Mouse (Mus musculus): Measurements from ENCODE around the gene Gm13539. TPM values are rescaled to one million over a fixed set of nuclear protein-coding genes. Genes with fewer than 3 reads are reported as not detected.
A peak's percentile ranks its signal among the peaks of the same experiment; 100 is the strongest.
"Not testable (repeated sequence)": the region's sequence is repeated elsewhere in the genome, so short reads cannot be mapped to it uniquely, and the experiment has no call there.

Gene Gm13539
- not detected in 2 replicates for polyA plus RNA-seq (2015; fragmentation: Nextera tagmentation; extraction: Ambion mirVana)

DNA sequence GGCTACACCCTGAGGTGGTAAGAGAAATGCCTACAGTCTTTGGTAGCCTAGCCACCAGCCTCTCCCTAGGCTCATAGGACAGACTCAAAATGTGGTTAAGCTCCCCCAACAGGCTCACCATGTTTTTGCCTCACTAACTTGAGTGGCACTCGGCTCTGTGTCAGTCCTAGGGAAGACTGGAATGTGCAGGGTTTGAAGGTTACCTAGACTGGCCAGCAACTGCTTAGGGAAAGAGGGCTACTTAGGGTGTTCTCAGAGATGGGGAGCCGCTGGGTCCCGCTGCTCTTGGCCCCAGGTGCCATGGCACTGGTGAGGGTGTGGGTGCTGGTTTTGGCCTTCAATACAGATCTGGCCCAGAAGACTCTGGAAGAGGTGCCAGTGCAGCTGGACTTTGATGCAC is at the start of gene Gm13539:
Gene Gm13539 (plus strand): TSS at position 301 of the 400 bp plus-strand sequence.
- no peaks in the 10 kb centered on the region for H3K36me3 ChIP-seq
- ATAC-seq (replicated peaks; ENCODE audit: low FRiP score) = no peak
- no peak within 1 kb of the TSS for H3K9ac ChIP-seq
- H3K4me3 ChIP-seq (replicated peaks) = no peak within 1 kb of the TSS
- no peaks in the 10 kb centered on the region for H3K4me1 ChIP-seq
- H3K27me3 ChIP-seq = no peaks in the 10 kb centered on the region
- no peaks in the 10 kb centered on the region for H3K9me3 ChIP-seq (replicated peaks)
- no peak within 1 kb of the TSS for H3K4me2 ChIP-seq
- 93% methylated on average over 3 of the region's 3 CpGs for WGBS
- no peak within 1 kb of the TSS for H3K27ac ChIP-seq

DNA sequence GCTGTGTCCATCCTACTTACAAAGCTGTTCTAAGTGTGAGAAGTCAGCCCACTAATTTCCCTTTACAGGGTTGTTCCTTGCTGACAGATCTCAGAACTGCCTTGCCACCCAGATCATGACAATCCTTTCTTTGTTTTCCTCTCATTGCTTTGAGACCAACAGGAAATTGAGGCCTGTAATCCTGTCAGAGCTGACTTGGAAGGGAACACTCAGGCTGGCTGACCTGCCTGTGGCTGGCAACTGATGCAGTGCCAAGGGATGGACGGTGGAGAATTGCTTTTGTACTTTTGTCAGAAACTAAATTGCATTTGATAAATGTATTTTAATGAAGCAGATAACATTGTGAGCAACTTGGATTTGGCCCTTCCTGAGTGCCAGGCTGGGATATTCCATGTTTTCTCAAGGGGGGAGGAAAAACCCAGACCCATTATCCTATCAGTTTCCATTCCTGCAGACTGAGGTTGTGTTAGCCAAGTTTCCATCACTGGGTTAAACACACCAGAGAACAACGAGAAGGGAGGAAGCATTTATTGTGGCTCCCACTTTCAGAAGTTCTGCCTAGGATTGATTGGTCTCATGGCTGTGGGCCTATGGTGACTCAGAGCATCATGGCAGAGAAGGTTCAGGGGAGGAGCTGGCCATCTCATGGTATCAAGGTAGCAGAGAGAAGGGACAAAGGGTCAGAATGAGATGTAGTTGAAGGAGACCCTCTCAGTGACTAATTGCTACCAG is 48.7 kb upstream of the Gm13539 start:
- H3K9ac ChIP-seq = no peak overlapping the region
- H3K4me2 ChIP-seq = no peak overlapping the region
- H3K27ac ChIP-seq = peak overlapping the region; percentile 68
- H3K36me3 ChIP-seq = no peaks in the 10 kb centered on the region
- H3K4me3 ChIP-seq (replicated peaks) = no peak overlapping the region
- peaks cover 6% of the 10 kb centered on the region; the same call in 1 of the 2 replicates for H3K4me1 ChIP-seq
- WGBS = 23% methylated on average over 2 of the region's 2 CpGs
- peak; percentile 52; the same call in 1 of the 2 replicates for ATAC-seq (replicated peaks; ENCODE audit: low FRiP score)
- peaks cover under 1% of the 10 kb centered on the region; the same call in 1 of the 2 replicates for H3K9me3 ChIP-seq (replicated peaks)
- H3K27me3 ChIP-seq = no peaks in the 10 kb centered on the region

GRCm38 (mm10) chr2:25736709-25737108 is 45.3 kb upstream of the Gm13539 start, which contains the start of gene Obp2b:
TSS of gene Obp2b (plus strand) at chr2:25737009.
- not testable (repeated sequence) for H3K9me3 ChIP-seq (replicated peaks); H3K4me3 ChIP-seq (replicated peaks); H3K9ac ChIP-seq; H3K27me3 ChIP-seq; H3K4me1 ChIP-seq; H3K36me3 ChIP-seq; ATAC-seq (replicated peaks; ENCODE audit: low FRiP score); H3K4me2 ChIP-seq; H3K27ac ChIP-seq
- WGBS = 86% methylated on average over 3 of the region's 3 CpGs

- no peaks in the 10 kb centered on the region for H3K27me3 ChIP-seq
- H3K4me2 ChIP-seq = no peak overlapping the region
- H3K4me1 ChIP-seq = no peaks in the 10 kb centered on the region
- WGBS = 68% methylated on average over 1 of the region's 1 CpGs
- no peaks in the 10 kb centered on the region for H3K9me3 ChIP-seq (replicated peaks)
- ATAC-seq (replicated peaks; ENCODE audit: low FRiP score) = no peak
- no peak overlapping the region for H3K9ac ChIP-seq
- H3K27ac ChIP-seq = no peak overlapping the region
- no peak overlapping the region for H3K4me3 ChIP-seq (replicated peaks)
- H3K36me3 ChIP-seq = no peaks in the 10 kb centered on the region
Measured at GRCm38 (mm10) chr2:25741671-25742070, 40.4 kb upstream of the Gm13539 start.

- ATAC-seq (replicated peaks; ENCODE audit: low FRiP score) = no peak
- Histone ChIP-seq H3K9me3 (replicated peaks) (no peaks in the 10 kb centered on the region), H3K27ac (no peak overlapping the region), H3K27me3 (no peaks in the 10 kb centered on the region), H3K4me2 (no peak overlapping the region), H3K4me3 (replicated peaks) (no peak overlapping the region), H3K4me1 (peaks cover 10% of the 10 kb centered on the region; the same call in 1 of the 2 replicates), H3K9ac (no peak overlapping the region), H3K36me3 (no peaks in the 10 kb centered on the region)
- 90% methylated on average over 1 of the region's 1 CpGs for WGBS
Measured at GRCm38 (mm10) chr2:25754201-25754600, 27.9 kb upstream of the Gm13539 start.

- Histone ChIP-seq H3K4me2 (no peak overlapping the region), H3K27ac (peak overlapping the region; percentile 75), H3K36me3 (no peaks in the 10 kb centered on the region), H3K9me3 (replicated peaks) (no peaks in the 10 kb centered on the region), H3K9ac (no peak overlapping the region), H3K4me1 (peaks cover 10% of the 10 kb centered on the region; the same call in 1 of the 2 replicates), H3K27me3 (no peaks in the 10 kb centered on the region), H3K4me3 (replicated peaks) (no peak overlapping the region)
- WGBS = 26% methylated on average over 4 of the region's 4 CpGs
- peak; percentile 66 for ATAC-seq (replicated peaks; ENCODE audit: low FRiP score)
Measured at GRCm38 (mm10) chr2:25758064-25758625, 23.9 kb upstream of the Gm13539 start.

DNA sequence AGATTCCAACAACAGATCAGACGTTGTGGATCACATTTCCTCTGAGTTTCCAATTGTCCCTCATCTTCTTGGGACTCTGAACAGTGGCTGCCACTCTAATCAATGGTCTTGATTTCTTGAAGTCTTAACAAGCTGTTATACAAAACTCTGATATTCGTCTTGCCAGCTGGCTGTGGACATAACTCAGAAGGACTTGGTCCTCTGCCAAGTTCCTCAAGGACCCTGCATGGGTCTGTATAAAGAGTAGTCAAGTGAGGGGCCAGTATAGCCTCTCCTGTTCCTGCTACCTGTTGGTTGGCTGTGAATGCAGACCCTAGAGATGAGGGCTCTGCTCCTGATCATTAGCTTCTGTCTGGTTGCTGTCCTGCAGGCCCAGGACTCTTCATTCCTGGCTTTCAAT is 16.8 kb upstream of the Gm13539 start, which contains the start of gene Lcn3:
Gene Lcn3 (plus strand): TSS at position 301 of the 400 bp plus-strand sequence.
- no peak within 1 kb of the TSS for H3K4me2 ChIP-seq
- H3K27me3 ChIP-seq = no peaks in the 10 kb centered on the region
- no peak within 1 kb of the TSS for H3K27ac ChIP-seq
- no peaks in the 10 kb centered on the region for H3K36me3 ChIP-seq
- no peak for ATAC-seq (replicated peaks; ENCODE audit: low FRiP score)
- no peaks in the 10 kb centered on the region for H3K9me3 ChIP-seq (replicated peaks)
- no peak within 1 kb of the TSS for H3K9ac ChIP-seq
- 38% methylated on average over 2 of the region's 2 CpGs for WGBS
- H3K4me1 ChIP-seq = no peaks in the 10 kb centered on the region
- no peak within 1 kb of the TSS for H3K4me3 ChIP-seq (replicated peaks)

DNA sequence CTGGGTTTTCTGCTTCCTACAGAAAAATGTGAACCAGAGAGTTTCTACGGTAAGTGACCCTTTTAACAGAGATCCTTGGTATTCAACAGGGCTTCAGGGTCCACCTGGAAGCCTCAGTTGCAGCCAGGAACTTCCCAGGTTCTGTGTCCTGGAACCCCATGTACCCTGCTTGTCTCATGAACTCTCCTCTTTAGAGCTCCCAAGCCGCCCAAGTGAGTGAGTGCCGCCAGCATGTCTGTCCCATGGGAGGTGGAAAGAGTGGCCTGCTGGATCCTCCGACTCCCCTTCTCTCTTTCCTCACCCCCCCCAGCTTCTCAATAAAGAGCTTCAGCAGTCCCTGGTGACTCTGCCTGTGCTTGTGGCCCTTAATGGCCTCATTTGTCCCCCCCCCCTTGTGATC is 14.3 kb upstream of the Gm13539 start:
- no peaks in the 10 kb centered on the region for H3K27me3 ChIP-seq
- no peaks in the 10 kb centered on the region for H3K9me3 ChIP-seq (replicated peaks)
- no peak for ATAC-seq (replicated peaks; ENCODE audit: low FRiP score)
- H3K27ac ChIP-seq = no peak overlapping the region
- H3K4me3 ChIP-seq (replicated peaks) = no peak overlapping the region
- H3K4me2 ChIP-seq = no peak overlapping the region
- no peak overlapping the region for H3K9ac ChIP-seq
- H3K4me1 ChIP-seq = no peaks in the 10 kb centered on the region
- H3K36me3 ChIP-seq = no peaks in the 10 kb centered on the region
- WGBS = 86% methylated on average over 4 of the region's 4 CpGs

- Histone ChIP-seq H3K4me1 (no peaks in the 10 kb centered on the region), H3K27me3 (no peaks in the 10 kb centered on the region), H3K4me3 (replicated peaks) (no peak overlapping the region), H3K27ac (no peak overlapping the region), H3K36me3 (no peaks in the 10 kb centered on the region), H3K4me2 (no peak overlapping the region), H3K9me3 (replicated peaks) (no peaks in the 10 kb centered on the region), H3K9ac (no peak overlapping the region)
- ATAC-seq (replicated peaks; ENCODE audit: low FRiP score) = no peak
- WGBS = 91% methylated on average over 2 of the region's 2 CpGs
Measured at GRCm38 (mm10) chr2:25773507-25773906, 8.6 kb upstream of the Gm13539 start.

DNA sequence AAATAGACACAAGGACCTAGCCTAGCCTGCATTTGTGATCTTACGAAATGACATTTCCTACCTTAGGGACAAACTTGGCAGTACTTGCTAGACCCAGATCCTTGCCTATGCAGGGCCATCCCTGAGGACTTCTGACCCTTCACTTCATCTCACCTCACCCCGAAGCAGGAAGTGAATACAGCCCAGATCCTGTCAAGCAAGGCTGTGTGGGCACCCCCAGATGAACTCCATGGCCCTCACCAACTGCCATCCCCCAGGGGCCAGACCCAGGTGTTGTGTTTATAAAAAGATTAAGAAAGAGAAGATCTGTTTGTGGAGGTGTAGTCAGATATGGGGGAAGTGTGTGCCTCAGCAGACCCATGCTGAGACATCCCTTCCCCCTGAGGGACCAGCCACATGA is 7.4 kb upstream of the Gm13539 start:
- H3K9ac ChIP-seq = no peak overlapping the region
- 82% methylated on average over 2 of the region's 2 CpGs for WGBS
- H3K27me3 ChIP-seq = no peaks in the 10 kb centered on the region
- no peak overlapping the region for H3K4me2 ChIP-seq
- no peak overlapping the region for H3K27ac ChIP-seq
- H3K36me3 ChIP-seq = no peaks in the 10 kb centered on the region
- H3K4me1 ChIP-seq = no peaks in the 10 kb centered on the region
- ATAC-seq (replicated peaks; ENCODE audit: low FRiP score) = no peak
- no peak overlapping the region for H3K4me3 ChIP-seq (replicated peaks)
- no peaks in the 10 kb centered on the region for H3K9me3 ChIP-seq (replicated peaks)

- Histone ChIP-seq H3K4me3 (replicated peaks) (no peak overlapping the region), H3K9me3 (replicated peaks) (no peaks in the 10 kb centered on the region), H3K4me2 (no peak overlapping the region), H3K9ac (no peak overlapping the region), H3K4me1 (no peaks in the 10 kb centered on the region), H3K36me3 (no peaks in the 10 kb centered on the region), H3K27ac (no peak overlapping the region), H3K27me3 (no peaks in the 10 kb centered on the region)
- 56% methylated on average over 3 of the region's 3 CpGs for WGBS
- no peak for ATAC-seq (replicated peaks; ENCODE audit: low FRiP score)
Measured at GRCm38 (mm10) chr2:25775991-25776390, 6.1 kb upstream of the Gm13539 start.

DNA sequence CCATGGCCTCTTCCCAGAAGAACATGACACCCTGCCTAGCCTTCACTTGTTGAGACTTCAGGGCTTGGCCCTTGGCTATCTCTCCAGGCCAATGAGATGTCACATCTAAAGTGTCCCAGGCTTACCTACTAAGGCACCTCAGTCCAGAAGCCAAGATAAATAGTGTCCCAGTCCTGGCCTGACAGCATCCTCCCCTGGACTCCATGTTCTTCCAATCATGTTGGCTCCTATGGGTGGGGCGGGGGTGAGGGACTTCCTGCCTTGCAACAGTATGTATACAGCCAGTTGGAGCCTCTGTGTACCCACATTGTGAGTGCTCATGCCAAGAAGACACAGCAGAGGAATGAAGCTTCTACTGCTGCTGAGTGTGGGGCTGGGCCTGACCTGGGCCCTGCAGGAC is 5.3 kb upstream of the Gm13539 start, which contains the start of gene Lcn11:
Gene Lcn11 (plus strand): TSS at position 301 of the 400 bp plus-strand sequence.
- WGBS = 93% methylated on average over 1 of the region's 1 CpGs
- Histone ChIP-seq H3K9me3 (replicated peaks) (no peaks in the 10 kb centered on the region), H3K4me3 (replicated peaks) (no peak within 1 kb of the TSS), H3K4me2 (no peak within 1 kb of the TSS), H3K27me3 (no peaks in the 10 kb centered on the region), H3K9ac (no peak within 1 kb of the TSS), H3K36me3 (no peaks in the 10 kb centered on the region), H3K27ac (no peak within 1 kb of the TSS), H3K4me1 (no peaks in the 10 kb centered on the region)
- no peak for ATAC-seq (replicated peaks; ENCODE audit: low FRiP score)

All from kidney, embryonic 15.5 days (tissue).